Mouse (Mus musculus): ENCODE results near the gene Plin5. TPM values are rescaled to one million over a fixed set of nuclear protein-coding genes. Genes with fewer than 3 reads are reported as not detected.

Plin5 gene
- polyA plus RNA-seq, 1 experiment: 11.7 TPM

DNA sequence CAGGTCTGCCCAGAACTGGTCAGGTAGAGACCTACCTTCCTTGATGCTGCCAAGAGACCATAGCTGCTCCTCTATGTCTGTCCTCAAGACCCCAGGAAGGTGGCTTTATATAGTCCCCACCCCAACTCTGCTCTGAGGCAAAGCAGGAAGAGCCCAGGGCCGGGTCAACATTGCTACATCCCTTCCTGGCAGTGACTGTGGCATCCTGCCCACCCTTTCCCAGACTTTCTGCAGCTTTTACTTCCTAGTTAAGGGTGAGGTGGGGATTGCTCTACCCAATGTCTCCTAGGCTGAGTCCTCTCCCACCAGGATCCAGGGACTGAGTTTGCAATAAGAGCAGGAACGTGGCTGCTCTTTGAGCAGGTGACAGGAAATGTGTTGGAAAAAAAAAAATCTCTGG is 4.4 kb upstream of the Plin5 start, which contains the start of gene Lrg1:
Gene Lrg1, minus strand, starts transcription at position 176 of the 400 bp plus-strand sequence.
- no peaks in the 10 kb centered on the region for H3K36me3 ChIP-seq (ENCODE audit: control insufficient read depth, insufficient read depth, low read length)
- H3K27me3 ChIP-seq (ENCODE audit: control insufficient read depth, insufficient read depth, low read length): peaks cover 8% of the 10 kb centered on the region; the same call in 1 of the 2 replicates
- WGBS: 39% methylated on average over 2 of the region's 2 CpGs
- H3K27ac ChIP-seq (ENCODE audit: control insufficient read depth, insufficient read depth, low read length): no peak within 1 kb of the TSS
- TF ChIP-seq POLR2A (IDR thresholded peaks at IDR 0.05; ENCODE audit: control insufficient read depth, extremely low read depth, insufficient read depth, low read length, poor library complexity): no peak
- no peak for TF ChIP-seq CTCF (IDR thresholded peaks at IDR 0.05; ENCODE audit: borderline replicate concordance, control insufficient read depth, extremely low read depth, insufficient read depth, low read length, poor library complexity)
- no peak for DNase-seq
- no peaks in the 10 kb centered on the region; the same call in 1 of the 2 replicates for H3K4me1 ChIP-seq (replicated peaks; ENCODE audit: control insufficient read depth, insufficient read depth, low read length)
- no peak within 1 kb of the TSS for H3K4me3 ChIP-seq (ENCODE audit: control insufficient read depth, insufficient read depth, low read length)

- no peak overlapping the region for H3K27ac ChIP-seq (ENCODE audit: control insufficient read depth, insufficient read depth, low read length)
- H3K27me3 ChIP-seq (ENCODE audit: control insufficient read depth, insufficient read depth, low read length): peaks cover 8% of the 10 kb centered on the region; the same call in 1 of the 2 replicates
- WGBS: 9% methylated on average over 66 of the region's 66 CpGs
- H3K4me1 ChIP-seq (replicated peaks; ENCODE audit: control insufficient read depth, insufficient read depth, low read length): no peaks in the 10 kb centered on the region; the same call in 1 of the 2 replicates
- no peak overlapping the region for H3K4me3 ChIP-seq (ENCODE audit: control insufficient read depth, insufficient read depth, low read length)
- no peaks in the 10 kb centered on the region for H3K36me3 ChIP-seq (ENCODE audit: control insufficient read depth, insufficient read depth, low read length)
- no peak for DNase-seq
- TF ChIP-seq CTCF (IDR thresholded peaks at IDR 0.05; ENCODE audit: borderline replicate concordance, control insufficient read depth, extremely low read depth, insufficient read depth, low read length, poor library complexity) (no peak), POLR2A (IDR thresholded peaks at IDR 0.05; ENCODE audit: control insufficient read depth, extremely low read depth, insufficient read depth, low read length, poor library complexity) (no peak)
Observed at GRCm38 (mm10) chr17:56119981-56120880, 2.8 kb upstream of the Plin5 start.

GRCm38 (mm10) chr17:56119431-56119830 is 2.0 kb upstream of the Plin5 start:
- Histone ChIP-seq H3K27me3 (ENCODE audit: control insufficient read depth, insufficient read depth, low read length) (peaks cover 8% of the 10 kb centered on the region; the same call in 1 of the 2 replicates), H3K4me1 (replicated peaks; ENCODE audit: control insufficient read depth, insufficient read depth, low read length) (no peaks in the 10 kb centered on the region; the same call in 1 of the 2 replicates), H3K27ac (ENCODE audit: control insufficient read depth, insufficient read depth, low read length) (no peak overlapping the region), H3K4me3 (ENCODE audit: control insufficient read depth, insufficient read depth, low read length) (no peak overlapping the region), H3K36me3 (ENCODE audit: control insufficient read depth, insufficient read depth, low read length) (no peaks in the 10 kb centered on the region)
- DNase-seq: no peak
- 40% methylated on average over 12 of the region's 12 CpGs for WGBS
- TF ChIP-seq CTCF (IDR thresholded peaks at IDR 0.05; ENCODE audit: borderline replicate concordance, control insufficient read depth, extremely low read depth, insufficient read depth, low read length, poor library complexity) (no peak), POLR2A (IDR thresholded peaks at IDR 0.05; ENCODE audit: control insufficient read depth, extremely low read depth, insufficient read depth, low read length, poor library complexity) (no peak)

DNA sequence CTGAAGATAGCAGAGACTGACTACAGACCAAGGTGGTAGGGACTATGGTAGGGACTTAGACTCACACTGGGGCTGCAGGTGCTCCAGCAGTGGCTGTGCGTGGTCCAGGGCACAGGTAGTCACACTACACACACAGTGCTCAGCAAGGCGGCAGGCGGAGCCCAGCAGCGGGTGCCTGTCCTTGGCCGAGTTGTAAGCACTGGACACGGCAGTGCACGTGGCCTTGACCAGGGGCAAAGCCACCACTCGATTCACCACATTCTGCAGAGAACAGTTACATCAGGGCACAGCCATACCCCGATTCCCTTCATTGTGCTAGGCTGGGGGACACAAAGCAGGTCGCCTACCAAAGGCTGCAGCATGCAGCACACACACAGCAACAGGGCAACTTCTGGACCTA is 1.2 kb downstream of the Plin5 start:
- Histone ChIP-seq H3K4me1 (replicated peaks; ENCODE audit: control insufficient read depth, insufficient read depth, low read length) (no peaks in the 10 kb centered on the region; the same call in 1 of the 2 replicates), H3K36me3 (ENCODE audit: control insufficient read depth, insufficient read depth, low read length) (no peaks in the 10 kb centered on the region), H3K27me3 (ENCODE audit: control insufficient read depth, insufficient read depth, low read length) (peaks cover 6% of the 10 kb centered on the region; the same call in 1 of the 2 replicates), H3K27ac (ENCODE audit: control insufficient read depth, insufficient read depth, low read length) (no peak overlapping the region), H3K4me3 (ENCODE audit: control insufficient read depth, insufficient read depth, low read length) (no peak overlapping the region)
- TF ChIP-seq CTCF (IDR thresholded peaks at IDR 0.05; ENCODE audit: borderline replicate concordance, control insufficient read depth, extremely low read depth, insufficient read depth, low read length, poor library complexity) (no peak), POLR2A (IDR thresholded peaks at IDR 0.05; ENCODE audit: control insufficient read depth, extremely low read depth, insufficient read depth, low read length, poor library complexity) (no peak)
- WGBS: 84% methylated on average over 10 of the region's 10 CpGs
- no peak for DNase-seq

- no peak overlapping the region for H3K27ac ChIP-seq (ENCODE audit: control insufficient read depth, insufficient read depth, low read length)
- 90% methylated on average over 3 of the region's 3 CpGs for WGBS
- no peak for DNase-seq
- H3K27me3 ChIP-seq (ENCODE audit: control insufficient read depth, insufficient read depth, low read length): no peaks in the 10 kb centered on the region; the same call in 1 of the 2 replicates
- H3K4me1 ChIP-seq (replicated peaks; ENCODE audit: control insufficient read depth, insufficient read depth, low read length): no peaks in the 10 kb centered on the region; the same call in 1 of the 2 replicates
- TF ChIP-seq POLR2A (IDR thresholded peaks at IDR 0.05; ENCODE audit: control insufficient read depth, extremely low read depth, insufficient read depth, low read length, poor library complexity) (no peak), CTCF (IDR thresholded peaks at IDR 0.05; ENCODE audit: borderline replicate concordance, control insufficient read depth, extremely low read depth, insufficient read depth, low read length, poor library complexity) (no peak)
- H3K4me3 ChIP-seq (ENCODE audit: control insufficient read depth, insufficient read depth, low read length): no peak overlapping the region
- H3K36me3 ChIP-seq (ENCODE audit: control insufficient read depth, insufficient read depth, low read length): no peaks in the 10 kb centered on the region
Observed at GRCm38 (mm10) chr17:56112743-56113142, 4.7 kb downstream of the Plin5 start.

- Histone ChIP-seq H3K4me3 (ENCODE audit: control insufficient read depth, insufficient read depth, low read length) (no peak overlapping the region), H3K27ac (ENCODE audit: control insufficient read depth, insufficient read depth, low read length) (no peak overlapping the region), H3K36me3 (ENCODE audit: control insufficient read depth, insufficient read depth, low read length) (no peaks in the 10 kb centered on the region), H3K27me3 (ENCODE audit: control insufficient read depth, insufficient read depth, low read length) (no peaks in the 10 kb centered on the region), H3K4me1 (replicated peaks; ENCODE audit: control insufficient read depth, insufficient read depth, low read length) (no peaks in the 10 kb centered on the region)
- WGBS: 63% methylated on average over 5 of the region's 5 CpGs
- TF ChIP-seq POLR2A (IDR thresholded peaks at IDR 0.05; ENCODE audit: control insufficient read depth, extremely low read depth, insufficient read depth, low read length, poor library complexity) (no peak), CTCF (IDR thresholded peaks at IDR 0.05; ENCODE audit: borderline replicate concordance, control insufficient read depth, extremely low read depth, insufficient read depth, low read length, poor library complexity) (peak; percentile 86; the same call in 1 of the 2 replicates)
- peak; percentile 62 for DNase-seq
Observed at GRCm38 (mm10) chr17:56111864-56112263, 5.5 kb downstream of the Plin5 start.

Data from thymus, adult 2 months (tissue).